Mouse (Mus musculus) adrenal gland, adult 2 months (tissue): Measurements from ENCODE around the gene Nedd4. TPM values are rescaled to one million over a fixed set of nuclear protein-coding genes. Genes with fewer than 3 reads are reported as not detected.
"Not testable (repeated sequence)": the region's sequence is repeated elsewhere in the genome, so short reads cannot be mapped to it uniquely, and the experiment has no call there.

ENCODE experiments used
- DNase-seq: peaks from one replicate; pipeline ENCODE4 v3.0.0; 2021
- long read RNA-seq: library from polyadenylated mRNA; stranded (forward); transcript quantifications from one replicate; pipeline ENCODE4 v2.0.0, GENCODE M21; 2021
- polyA plus RNA-seq: library from polyadenylated mRNA; depleted of rRNA; stranded (reverse); fragments of >200 nt; gene quantifications from 2 replicates; pipeline ENCODE4 v1.2.3, GENCODE M21; 2012; rRNA removed
- total RNA-seq, 2 experiments: library from RNA; stranded (reverse); gene quantifications; 2 replicates each; pipeline ENCODE4 v1.2.3; 2021

Gene Nedd4
- total RNA-seq (100 to 1,000 TPM; 393 to 436 TPM), polyA plus RNA-seq (139 and 169 TPM in 2 replicates)
- long read RNA-seq, full-length matches to known transcripts: 137 of 159 reads
- long read RNA-seq, partial matches to known transcripts: 12 of 159 reads
- long read RNA-seq, other reads (novel, unspliced or antisense): 10 of 159 reads

DNA sequence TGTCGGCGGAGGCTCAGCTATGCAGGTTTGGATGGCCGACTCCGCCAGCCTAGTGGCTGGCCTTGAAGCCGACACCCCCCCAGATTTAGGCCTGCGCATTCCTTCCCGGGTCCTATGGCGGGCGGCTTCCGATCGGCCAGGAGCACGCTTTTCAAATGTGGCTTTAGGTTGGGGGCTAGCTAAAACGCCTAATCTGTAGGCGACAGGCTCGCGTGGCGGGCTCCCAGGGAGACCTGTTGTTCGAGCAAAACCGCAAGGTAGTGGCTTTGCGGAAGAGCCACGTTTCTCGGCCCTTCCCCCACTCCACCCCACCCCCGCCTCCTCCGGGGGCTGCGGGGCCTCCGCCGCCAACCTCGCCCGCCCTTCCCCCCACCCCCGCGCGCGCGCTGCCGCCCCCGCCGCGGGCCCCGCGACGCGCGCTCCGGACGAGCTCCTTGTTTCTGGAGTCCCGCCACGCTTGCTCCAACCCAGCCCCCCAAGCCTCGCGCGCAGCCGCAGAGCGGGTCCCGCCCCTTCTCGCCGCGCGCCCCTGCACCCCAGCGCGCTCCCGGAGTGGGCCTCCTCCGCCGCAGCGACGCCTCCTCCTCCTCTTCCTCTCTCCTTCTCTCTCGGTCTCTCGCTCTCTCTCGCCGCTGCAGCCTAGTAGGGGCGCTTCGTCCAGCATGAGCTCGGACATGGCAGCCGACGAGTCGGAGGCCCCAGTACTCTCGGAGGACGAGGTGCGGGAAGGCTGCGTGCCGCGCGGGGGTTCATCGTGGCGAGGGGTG is at the start of gene Nedd4:
Nedd4 (plus strand) TSS at position 452 of the 767 bp plus-strand sequence.
- peak; percentile 99 for DNase-seq

DNA sequence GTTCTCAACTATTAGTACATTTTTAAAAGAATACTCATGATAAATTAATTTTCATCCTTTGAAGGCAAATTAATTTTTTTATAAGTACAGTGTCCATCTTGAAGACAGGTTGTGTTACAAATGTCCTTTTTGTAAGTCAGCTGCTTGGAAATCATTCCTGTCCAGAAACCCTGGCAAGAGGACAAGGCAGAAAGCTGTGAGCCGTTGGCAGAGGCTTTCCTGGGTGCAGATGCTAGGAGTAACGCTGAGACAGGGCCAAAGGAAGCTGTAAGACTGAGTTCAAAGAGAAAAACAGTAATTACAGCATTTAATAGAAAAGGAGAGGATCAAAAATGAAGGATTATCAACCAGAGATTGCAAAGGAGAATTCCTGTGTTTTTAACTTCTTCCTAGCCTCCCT is 48.3 kb upstream of the Nedd4 start:
- no peak for DNase-seq

DNA sequence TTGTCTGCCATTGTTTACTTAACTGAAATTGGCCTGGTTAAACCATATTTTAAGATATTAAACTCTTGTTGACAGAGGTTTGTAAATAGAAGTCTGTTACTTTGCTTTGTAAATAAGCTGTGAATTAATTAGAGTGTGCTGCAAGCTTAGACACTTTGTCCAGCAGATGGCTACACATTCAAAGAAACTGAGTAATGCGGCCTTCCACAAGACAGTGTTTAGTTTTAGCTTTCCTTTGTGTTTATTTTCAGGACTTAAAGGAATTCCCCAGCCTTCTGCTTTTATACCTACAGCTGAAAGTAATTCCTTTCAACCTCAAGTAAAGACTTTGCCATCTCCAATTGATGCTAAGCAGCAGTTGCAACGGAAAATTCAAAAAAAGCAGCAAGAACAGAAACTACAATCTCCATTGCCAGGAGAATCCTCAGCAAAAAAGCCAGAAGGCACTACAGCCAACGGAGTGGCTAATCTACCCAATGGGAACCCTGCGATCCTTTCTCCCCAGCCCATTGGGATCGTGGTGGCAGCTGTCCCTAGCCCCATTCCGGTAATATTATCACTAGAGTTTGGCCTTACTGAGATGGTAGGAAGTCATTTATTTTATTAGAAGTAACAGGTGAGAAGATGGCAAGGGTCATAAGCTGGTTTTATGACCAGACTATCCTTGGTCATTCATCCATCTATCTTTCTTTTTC is 47.2 kb upstream of the Nedd4 start:
- DNase-seq: no peak

DNA sequence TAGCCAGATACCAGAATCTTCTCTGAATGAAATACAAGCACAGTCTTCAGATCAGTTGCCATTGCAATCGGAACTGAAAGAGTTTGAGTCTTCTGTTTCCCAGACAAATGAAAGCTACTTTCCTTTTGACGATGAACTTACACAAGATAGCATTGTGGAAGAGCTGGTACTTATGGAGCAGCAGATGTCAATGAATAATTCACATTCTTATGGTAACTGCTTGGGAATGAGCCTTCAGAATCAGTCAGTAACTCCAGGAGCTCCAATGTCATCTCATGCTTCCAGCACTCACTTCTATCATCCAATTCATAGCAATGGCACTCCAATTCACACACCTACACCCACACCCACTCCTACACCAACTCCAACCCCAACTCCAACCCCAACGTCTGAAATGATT is 44.1 kb upstream of the Nedd4 start:
- DNase-seq: no peak

DNA sequence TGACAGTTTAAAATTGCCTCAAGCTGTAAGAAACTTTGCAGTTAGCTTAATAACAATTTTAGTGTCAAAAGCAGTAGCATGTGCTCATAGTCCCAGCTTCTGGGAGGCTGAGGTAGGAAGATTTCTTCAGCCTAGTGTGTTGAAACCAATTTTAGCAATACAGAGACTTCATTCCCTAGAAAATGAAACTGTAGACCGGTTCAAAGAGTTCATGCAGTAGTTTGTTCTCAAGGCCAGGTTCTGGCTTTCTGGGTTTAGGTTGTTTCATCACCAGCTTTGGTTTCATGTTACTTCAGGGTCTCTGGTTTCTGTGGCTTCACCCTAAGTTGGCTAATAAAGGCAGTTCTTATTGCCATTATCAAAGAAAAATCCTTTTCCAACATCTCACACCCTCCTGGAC is 38.5 kb upstream of the Nedd4 start:
- no peak for DNase-seq

DNA sequence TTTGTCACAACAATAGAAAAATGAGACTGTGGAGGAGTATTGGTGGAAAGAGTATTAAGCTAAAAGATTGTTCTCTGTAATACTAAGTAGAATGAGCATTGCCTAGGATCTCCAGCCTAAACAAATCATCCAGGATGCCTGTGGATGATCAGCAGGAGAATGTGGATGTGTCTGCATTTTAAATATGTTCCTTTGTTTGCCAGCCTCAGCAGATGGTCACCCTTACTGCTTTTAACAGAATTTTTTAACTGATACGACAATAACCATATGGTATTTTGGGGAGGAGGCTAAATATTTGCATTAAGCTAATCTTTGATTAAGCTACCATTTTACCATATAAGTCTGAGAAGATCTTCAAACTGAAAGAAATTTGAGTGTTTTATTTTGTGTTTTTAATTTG is 34.5 kb upstream of the Nedd4 start:
- no peak for DNase-seq

DNA sequence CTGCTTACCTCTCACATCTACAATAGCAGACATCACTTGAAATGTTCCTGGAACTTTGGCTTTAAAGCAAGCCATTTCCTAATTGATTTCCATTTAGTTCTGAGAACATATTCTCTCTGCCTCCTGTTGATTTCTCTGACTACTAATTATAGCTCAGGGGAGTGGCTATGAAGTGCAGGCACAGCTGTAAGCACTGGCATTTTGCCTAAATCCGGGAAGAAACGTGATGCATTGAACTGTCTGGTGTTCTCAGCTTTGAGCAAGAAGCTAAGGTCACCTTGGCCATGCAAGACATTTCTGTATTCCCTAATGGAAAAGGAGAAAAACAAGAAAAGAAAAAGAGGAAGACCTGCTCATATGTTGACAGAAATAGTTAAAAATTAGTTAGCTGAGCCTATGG is 33.6 kb upstream of the Nedd4 start:
- peak; percentile 33 for DNase-seq

DNA sequence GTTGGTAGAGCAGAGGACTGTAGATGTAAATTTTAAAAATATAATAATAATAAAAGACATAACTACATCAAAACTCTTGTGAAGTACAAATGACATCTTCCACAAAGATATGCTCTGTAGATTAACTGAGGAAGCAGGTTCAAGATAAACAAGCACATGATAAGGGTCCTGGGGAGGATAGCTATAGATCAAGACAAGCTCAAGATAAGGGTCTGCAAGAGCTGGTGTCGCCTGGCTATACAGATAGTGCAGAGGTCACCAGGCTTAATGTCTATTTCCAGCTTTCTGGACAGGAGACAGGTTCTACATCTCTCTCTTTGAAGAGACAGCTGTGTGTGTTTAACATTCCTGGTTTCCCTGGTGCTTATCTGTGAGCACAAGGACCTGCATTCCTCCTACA is 29.9 kb upstream of the Nedd4 start:
- DNase-seq: no peak

DNA sequence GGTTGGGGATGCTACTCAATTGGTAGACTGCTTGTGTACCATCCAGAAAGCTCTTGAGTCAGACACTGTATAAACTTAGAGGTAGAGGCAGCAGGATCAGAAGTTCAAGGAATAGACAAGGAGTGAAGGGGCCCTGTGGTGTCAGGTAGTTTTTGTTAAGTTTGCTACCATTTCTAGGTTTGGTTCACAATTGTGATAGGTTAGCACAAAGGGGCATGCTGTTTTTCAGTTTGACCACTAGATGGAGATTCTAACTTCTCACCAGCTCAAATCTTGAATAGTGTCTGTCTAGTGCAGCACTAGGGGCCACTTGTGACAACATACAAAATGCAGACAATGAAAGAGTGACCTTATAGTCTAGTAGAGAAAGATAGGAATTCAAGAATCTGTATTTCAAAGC is 27.0 kb upstream of the Nedd4 start:
- no peak for DNase-seq

DNA sequence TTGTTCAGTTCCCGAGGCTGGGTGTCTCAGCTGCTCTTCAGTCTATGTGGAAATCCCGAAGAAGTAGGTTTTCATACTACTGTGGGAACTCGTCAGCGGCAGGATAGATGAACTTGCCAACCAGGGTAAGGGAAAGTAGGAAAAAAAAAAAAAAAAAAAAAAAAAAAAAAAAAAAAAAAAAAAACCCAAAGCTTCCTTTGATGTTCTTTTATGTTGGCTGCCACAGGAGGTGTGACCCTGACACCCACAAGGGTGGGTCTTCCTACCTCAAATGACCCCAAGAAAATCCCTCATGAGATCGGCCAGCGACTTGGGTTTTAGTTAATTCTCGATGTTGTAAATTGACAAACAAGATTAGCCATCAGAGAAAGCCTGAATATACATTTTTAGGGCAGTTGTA is 25.6 kb upstream of the Nedd4 start:
- no peak for DNase-seq

DNA sequence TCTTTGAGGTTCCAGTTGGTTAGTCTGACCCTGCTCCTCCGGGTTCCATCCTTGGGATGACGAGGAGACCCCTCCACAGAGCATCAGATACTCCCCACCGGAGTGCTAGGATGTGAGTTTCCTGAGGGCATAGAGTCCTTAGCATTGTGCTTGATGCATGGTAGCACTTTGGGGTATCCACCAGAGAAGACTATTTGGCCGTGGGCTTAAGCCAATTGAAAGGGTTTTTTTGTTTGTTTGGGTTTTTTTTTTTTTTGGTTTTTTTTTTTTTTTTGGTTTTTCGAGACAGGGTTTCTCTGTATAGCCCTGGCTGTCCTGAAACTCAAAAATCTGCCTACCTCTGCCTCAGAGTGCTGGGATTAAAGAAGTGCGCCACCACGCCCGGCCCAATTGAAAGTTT is 24.9 kb upstream of the Nedd4 start:
- DNase-seq: no peak

DNA sequence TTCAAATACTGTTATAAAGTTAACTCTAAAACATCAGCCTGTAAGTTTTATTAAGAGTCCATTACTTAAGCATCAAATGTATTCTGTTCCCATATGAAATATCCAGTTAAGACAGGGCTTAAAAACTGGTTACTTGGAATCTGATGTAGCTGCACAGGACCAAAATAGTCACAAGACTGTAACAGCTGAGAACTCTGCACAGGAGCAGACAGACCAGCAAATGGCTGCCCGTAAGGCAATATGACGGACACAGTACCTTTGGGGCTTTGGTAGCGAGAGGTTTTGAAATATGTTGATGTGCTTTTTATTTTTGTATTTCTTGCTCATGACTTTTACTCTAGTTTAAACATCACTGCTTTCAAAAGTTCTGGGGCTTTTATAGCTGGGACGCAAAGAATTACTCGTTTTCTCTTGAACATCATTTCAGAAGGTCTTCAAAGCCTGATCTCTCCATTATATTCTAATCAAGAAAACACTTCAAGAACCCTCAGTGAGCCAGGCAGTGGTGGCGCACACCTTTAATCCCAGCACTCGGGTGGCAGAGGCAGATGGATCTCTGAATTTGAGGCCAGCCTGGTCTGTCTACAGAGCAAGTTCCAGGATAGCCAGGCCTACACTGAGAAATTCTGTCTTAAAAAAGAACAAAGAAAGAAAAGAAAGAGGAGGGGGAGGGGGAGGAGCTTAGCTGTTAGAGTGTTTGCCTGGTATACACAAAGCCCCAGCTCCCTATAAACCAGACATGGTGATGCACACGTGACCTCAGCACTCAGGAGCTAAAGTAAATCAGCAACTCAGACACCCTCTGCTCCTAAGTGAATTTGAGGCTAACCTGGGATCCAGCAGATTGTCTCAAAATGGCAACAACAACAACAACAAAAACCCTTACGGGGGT is 22.9 kb upstream of the Nedd4 start:
- DNase-seq: no peak

DNA sequence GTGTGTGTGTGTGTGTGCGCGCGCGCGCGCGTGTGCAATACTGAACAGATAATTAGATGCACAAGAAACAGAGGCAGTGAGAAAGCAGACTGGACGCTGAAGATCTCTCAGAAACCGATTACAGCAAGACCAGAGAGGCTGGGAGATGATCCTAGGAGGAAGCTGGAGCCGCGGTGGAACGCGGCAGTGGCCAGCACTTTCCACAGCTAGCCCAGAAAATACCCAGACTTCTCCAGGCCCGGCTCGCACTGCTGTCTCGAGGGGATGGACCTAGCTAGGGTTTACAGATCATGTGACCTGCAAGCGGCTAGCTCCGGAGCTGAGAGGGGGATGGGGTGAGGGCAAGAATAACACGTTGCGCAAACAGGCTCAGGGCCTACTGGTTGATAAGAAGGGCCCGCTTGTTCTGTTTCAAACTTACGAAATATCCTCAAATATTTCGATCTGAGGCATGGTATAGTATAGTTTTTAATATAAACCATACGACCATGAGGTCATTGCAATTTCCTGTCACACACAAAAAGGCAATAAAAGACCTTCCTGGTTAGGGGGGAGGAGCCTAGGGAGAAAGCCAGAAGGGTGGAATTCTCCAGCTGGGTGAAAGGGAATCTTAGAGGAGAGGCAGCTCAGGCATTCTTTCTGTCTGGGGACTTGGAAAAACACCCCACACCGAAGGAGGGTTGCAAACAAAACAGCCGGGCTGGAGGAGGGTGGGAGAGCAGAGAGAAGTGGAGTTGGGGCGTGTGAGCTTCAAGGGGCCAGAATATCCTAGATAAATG is 22.1 kb upstream of the Nedd4 start:
- DNase-seq: peak; percentile 93

DNA sequence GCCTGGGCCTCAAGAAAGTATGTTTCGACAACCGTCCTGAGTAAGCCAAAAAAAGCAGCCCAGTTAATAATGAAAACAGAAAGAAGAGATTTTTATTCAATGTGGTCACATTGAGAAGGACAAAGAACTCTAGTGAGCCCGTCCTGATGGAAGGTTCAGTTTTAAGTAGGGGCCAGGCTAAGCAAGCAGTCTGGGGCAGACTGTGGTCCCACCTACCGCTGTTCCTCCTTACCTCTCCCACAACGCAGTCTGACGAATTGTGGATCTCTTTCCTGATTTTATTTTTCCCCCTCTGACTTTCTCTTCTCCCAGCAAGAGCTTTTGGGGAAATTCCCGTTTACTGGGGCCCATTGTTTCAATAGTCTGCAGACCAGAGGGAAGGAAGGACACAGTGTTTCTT is 21.5 kb upstream of the Nedd4 start:
- no peak for DNase-seq

DNA sequence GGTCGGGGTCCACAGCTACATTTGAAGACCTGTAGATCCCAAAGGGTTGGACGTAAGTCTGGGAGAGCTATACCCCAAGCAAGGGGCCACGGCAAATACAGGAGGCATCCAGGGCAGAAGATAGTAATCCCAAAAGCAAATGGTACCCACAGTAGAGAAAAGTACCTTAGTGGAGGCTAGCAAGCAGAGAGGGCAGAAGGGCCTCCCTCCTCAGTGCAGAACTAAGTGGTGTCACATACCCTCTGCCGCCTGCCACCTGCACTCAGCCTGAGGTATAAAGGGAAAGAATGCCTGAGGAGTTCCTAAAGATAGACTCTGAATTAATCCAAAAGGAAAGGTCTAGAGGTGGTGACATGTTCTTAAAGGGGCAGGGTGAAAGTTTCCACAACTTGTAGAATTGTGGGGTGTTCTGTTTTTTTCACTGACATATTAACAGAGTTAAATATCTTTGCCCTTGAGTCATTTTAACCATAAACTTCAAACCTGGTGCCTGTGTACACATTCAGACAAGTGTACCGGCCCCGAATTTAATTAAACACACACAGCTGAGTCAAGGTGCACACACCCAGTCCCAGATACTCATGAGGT is 21.0 kb upstream of the Nedd4 start:
- DNase-seq: no peak

DNA sequence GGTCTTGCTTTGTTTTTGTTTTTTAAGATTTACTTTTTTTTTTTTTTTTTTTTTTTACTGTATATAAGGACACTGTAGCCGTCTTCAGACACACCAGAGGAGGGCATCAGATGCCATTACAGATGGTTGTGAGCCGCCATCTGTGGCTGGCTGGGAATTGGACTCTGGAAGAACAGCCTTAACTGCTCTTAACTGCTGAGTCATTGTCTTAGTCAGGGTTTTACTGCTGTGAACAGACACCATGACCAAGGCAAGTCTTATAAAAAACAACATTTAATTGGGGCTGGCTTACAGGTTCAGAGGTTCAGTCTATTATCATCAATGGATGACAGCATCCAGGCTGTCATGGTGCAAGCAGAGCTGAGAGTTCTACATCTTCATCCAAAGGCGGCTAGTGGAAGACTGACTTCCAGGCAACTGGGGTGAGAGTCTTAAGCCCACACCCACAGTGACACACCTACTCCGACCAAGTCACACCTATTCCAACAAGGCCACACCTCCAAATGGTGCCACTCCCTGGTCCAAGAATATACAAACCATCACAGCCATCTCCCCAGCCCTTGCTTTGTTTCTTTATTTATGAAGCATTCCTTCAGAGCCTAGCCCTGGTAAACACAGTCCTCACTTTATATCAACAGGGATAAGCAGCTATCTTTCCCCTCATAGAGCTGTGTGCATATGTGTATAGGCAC is 19.2 kb upstream of the Nedd4 start:
- not testable (repeated sequence) for DNase-seq

DNA sequence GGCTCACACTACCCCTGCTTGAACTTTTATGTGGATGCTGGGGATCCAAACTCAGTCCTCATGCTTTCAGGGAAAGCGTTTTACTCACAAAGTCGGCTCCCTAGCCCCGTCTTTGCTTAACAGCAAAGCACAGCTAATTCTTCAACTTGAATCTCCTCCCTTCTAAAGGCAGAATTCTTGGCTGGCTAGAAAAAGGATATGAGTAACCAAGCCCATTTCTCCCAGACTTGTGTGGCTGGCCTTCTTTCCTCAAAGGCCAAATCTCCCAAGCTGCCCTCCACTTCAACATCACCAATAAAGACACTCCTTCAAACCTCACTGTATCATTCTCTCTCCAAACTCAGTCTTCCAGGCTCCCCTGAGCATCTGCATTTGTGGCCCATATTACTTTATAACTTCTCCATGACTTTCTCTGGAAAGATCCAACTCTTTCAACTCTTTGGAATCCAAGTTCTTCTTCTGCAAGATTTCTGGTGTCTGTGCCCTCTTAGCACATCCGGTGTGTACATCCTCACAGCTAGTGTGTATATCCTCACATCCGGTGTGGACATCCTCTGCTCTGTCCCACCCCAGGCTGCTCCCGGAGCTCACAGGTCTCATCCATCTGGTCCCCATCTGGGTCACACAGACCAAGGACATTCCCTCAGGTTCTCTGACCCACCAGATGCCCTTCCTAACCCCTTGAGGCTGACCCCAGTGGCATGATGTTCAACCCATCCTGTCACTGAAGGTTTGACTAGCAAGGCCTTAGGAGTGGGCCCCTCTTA is 18.3 kb upstream of the Nedd4 start:
- no peak for DNase-seq

DNA sequence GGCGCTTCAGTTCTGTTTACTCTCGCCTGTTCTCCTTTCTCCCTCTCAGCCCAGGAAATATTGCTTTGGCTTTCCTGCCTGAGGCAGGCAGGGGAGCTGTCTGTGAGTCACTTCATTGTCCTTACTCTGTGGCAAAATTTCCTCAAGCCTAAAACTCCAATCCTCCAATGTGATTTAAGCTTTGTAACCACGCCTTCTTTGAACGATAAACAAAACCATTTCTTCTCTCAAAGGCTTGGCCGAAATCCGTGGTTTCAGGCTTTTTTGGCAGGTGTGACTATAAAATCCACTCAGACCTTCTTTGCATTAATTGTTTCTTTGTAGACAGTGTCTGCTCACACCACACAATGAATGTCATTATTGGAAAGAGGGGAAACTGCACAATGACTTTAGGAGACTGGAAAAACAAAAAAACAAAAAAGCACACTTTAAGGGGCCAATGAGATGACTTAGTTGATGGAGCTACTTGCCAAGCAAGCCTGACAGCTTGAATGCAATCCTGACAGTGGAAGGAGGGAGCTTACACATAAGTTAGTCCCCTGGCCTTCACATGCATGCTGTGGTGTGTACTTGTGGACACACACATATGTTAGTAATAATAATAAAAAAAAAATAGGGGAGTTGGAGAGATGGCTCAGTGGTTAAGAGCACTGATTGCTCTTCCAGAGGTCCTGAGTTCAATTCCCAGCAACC is 17.6 kb upstream of the Nedd4 start:
- DNase-seq: no peak

DNA sequence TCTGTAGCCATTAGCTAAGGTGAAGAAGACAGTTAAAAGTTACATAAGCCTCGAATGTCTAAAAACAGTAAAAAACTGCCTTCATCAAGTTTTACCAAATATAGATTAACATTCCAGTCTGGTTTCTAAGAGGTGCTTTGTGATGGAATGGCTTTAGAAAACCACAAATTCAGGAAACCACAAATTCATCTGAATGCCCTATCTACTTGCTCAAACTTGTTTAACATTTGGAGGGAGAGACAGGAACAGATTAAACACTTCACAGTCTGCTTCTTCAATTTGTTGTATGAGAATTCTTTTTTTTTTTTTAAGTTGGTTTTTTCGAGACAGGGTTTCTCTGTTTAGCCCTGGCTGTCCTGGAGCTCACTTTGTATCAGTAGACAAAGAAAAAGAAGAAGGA is 12.4 kb upstream of the Nedd4 start:
- no peak for DNase-seq
